ENCODE assay signal across 8 mouse cellular contexts in genomic region chr6:115995531-115995941, GRCm38 (mm10). TPM values are rescaled to one million over a fixed set of nuclear protein-coding genes. Genes with fewer than 3 reads are reported as not detected.
DNase-seq lines count a peak whose midpoint lies in the region; ATAC-seq and TF ChIP-seq lines count a peak whose summit lies in the region.

No protein-coding gene starts in this region.

- peak overlapping the region; percentile 93 for H3K4me2 ChIP-seq in intestine, embryonic 14.5 days (ENCODE audit: low read length)
- H3K4me2 ChIP-seq in neural tube, embryonic 14.5 days (ENCODE audit: low read depth, low read length) = no peak overlapping the region; the same call in 1 of the 2 replicates

- no peak for TF ChIP-seq POLR2A in cortical plate, adult 2 months (IDR thresholded peaks at IDR 0.05; ENCODE audit: extremely low read depth, insufficient read depth, low read length)

- 56% methylated on average over 4 of the region's 4 CpGs for WGBS in intestine, embryonic 14.5 days
- WGBS in neural tube, embryonic 14.5 days = 63% methylated on average over 4 of the region's 4 CpGs

- TF ChIP-seq CTCF in layer of hippocampus, adult 2 months (conservative IDR thresholded peaks at IDR 0.05) = no peak
- TF ChIP-seq CTCF in cortical plate, adult 2 months (IDR thresholded peaks at IDR 0.05; ENCODE audit: extremely low read depth, insufficient read depth, low read length) = no peak

- no peak for ATAC-seq in intestine, embryonic 14.5 days (replicated peaks; ENCODE audit: low FRiP score, low TSS enrichment, low read depth)
- no peak for ATAC-seq in neural tube, embryonic 14.5 days (ENCODE audit: low read depth)
- no peak for ATAC-seq in activated CD4-positive, CD25-positive, alpha-beta regulatory T cell, adult 4 months

- H3K4me3 ChIP-seq in layer of hippocampus, adult 2 months = no peak overlapping the region
- peak overlapping the region; percentile 81; the same call in 1 of the 2 replicates for H3K4me3 ChIP-seq in cortical plate, adult 2 months (ENCODE audit: insufficient read depth, low read length)
- H3K4me3 ChIP-seq in intestine, embryonic 14.5 days (ENCODE audit: low read depth, low read length) = peak overlapping the region; percentile 62; the same call in 1 of the 2 replicates
- H3K4me3 ChIP-seq in neural tube, embryonic 14.5 days (ENCODE audit: low read depth, low read length) = no peak overlapping the region

- 0 out of 2 replicates have a peak, but pooled peaks cover 1% of the 10 kb centered on the region for H3K4me1 ChIP-seq in cortical plate, adult 2 months (ENCODE audit: control insufficient read depth, insufficient read depth, low read length)
- peaks cover 42% of the 10 kb centered on the region for H3K4me1 ChIP-seq in intestine, embryonic 14.5 days (replicated peaks; ENCODE audit: control insufficient read depth, insufficient read depth, low read length)
- peaks cover 14% of the 10 kb centered on the region for H3K4me1 ChIP-seq in neural tube, embryonic 14.5 days (ENCODE audit: control insufficient read depth, insufficient read depth, low read length)

- peak overlapping the region; percentile 59 for H3K27ac ChIP-seq in layer of hippocampus, adult 2 months
- 0 out of 2 replicates have a peak overlapping the region, but pooled peaks have one; percentile 21 for H3K27ac ChIP-seq in cortical plate, adult 2 months (ENCODE audit: insufficient read depth, low read length)
- H3K27ac ChIP-seq in intestine, embryonic 14.5 days (ENCODE audit: low read depth) = peak overlapping the region; percentile 79
- H3K27ac ChIP-seq in neural tube, embryonic 14.5 days (ENCODE audit: low read depth, low read length) = peak overlapping the region; percentile 23; the same call in 1 of the 2 replicates

- H3K36me3 ChIP-seq in intestine, embryonic 14.5 days (ENCODE audit: control insufficient read depth, insufficient read depth, low read length) = no peaks in the 10 kb centered on the region
- no peaks in the 10 kb centered on the region for H3K36me3 ChIP-seq in neural tube, embryonic 14.5 days (ENCODE audit: control insufficient read depth, insufficient read depth, low read length)

- DNase-seq in layer of hippocampus, adult 2 months (ENCODE audit: low spot score in 2 of 2) = no peak
- no peak for DNase-seq in layer of hippocampus, postnatal 25 days (ENCODE audit: extremely low spot score in 1 of 2, low spot score in 1 of 2)
- no peak for DNase-seq in intestine, embryonic 14.5 days (ENCODE audit: low spot score)
- no peak for DNase-seq in right cerebral cortex, postnatal 36 days (ENCODE audit: low spot score in 2 of 2)
- DNase-seq in layer of hippocampus, adult 9-11 months = no peak

- H3K9ac ChIP-seq in intestine, embryonic 14.5 days (ENCODE audit: low read length) = no peak overlapping the region
- H3K9ac ChIP-seq in neural tube, embryonic 14.5 days (replicated peaks; ENCODE audit: low read depth, low read length) = no peak overlapping the region

- H3K27me3 ChIP-seq in intestine, embryonic 14.5 days (replicated peaks; ENCODE audit: control insufficient read depth, insufficient read depth, low read length) = peaks cover 20% of the 10 kb centered on the region
- peaks cover 23% of the 10 kb centered on the region for H3K27me3 ChIP-seq in neural tube, embryonic 14.5 days (ENCODE audit: control insufficient read depth, insufficient read depth, low read length)

- H3K9me3 ChIP-seq in intestine, embryonic 14.5 days (ENCODE audit: control insufficient read depth, low read length) = no peaks in the 10 kb centered on the region
- H3K9me3 ChIP-seq in neural tube, embryonic 14.5 days (ENCODE audit: control insufficient read depth, low read length) = no peaks in the 10 kb centered on the region

RNA-seq across cellular contexts. Expression of gene Plxnd1, which starts 0.7 kb away (rescaled TPM):
- 10 to 100 TPM; 16.6 to 24.4 TPM for total RNA-seq in layer of hippocampus, adult 2 months (2021)
- total RNA-seq in layer of hippocampus, postnatal 25 days (2021) = 10 to 100 TPM; 17.8 to 24.5 TPM
- 103 and 115 TPM in 2 replicates for polyA plus RNA-seq in cortical plate, adult 2 months (2012; rRNA removed)
- polyA plus RNA-seq in intestine, embryonic 14.5 days (2014; fragmentation: Nextera tagmentation; extraction: Ambion mirVana) = 39.7 and 46.5 TPM in 2 replicates
- polyA plus RNA-seq in neural tube, embryonic 14.5 days (2014; fragmentation: Nextera tagmentation; extraction: Ambion mirVana) = 4.2 and 14.1 TPM in 2 replicates
- 10 to 100 TPM; 10.6 to 10.8 TPM for polyA plus RNA-seq in activated CD4-positive, CD25-positive, alpha-beta regulatory T cell, adult 4 months (2017; shearing (Covaris generic))

RNA-seq across cellular contexts. Expression of gene H1foo, which starts 50.8 kb away (rescaled TPM):
- not detected for total RNA-seq in layer of hippocampus, adult 2 months (2021)
- not detected for total RNA-seq in layer of hippocampus, postnatal 25 days (2021)
- polyA plus RNA-seq in cortical plate, adult 2 months (2012; rRNA removed) = not detected in 2 replicates
- not detected in 2 replicates for polyA plus RNA-seq in intestine, embryonic 14.5 days (2014; fragmentation: Nextera tagmentation; extraction: Ambion mirVana)
- polyA plus RNA-seq in neural tube, embryonic 14.5 days (2014; fragmentation: Nextera tagmentation; extraction: Ambion mirVana) = not detected in 2 replicates
- under 1 TPM in 1 of 2 experiments, not detected in 1; 0.52 TPM for polyA plus RNA-seq in activated CD4-positive, CD25-positive, alpha-beta regulatory T cell, adult 4 months (2017; shearing (Covaris generic))

Comparison
In these comparisons a context has a peak if more than half of its experiments do, and no peak if none do; other contexts are left out.
1. H3K27ac ChIP-seq: peak in every context shown above with its lines; median percentile 79 in intestine, embryonic 14.5 days; 59 in layer of hippocampus, adult 2 months; 23 in neural tube, embryonic 14.5 days; 21 in cortical plate, adult 2 months.
2. H3K4me3 ChIP-seq: peak in cortical plate, adult 2 months (single experiment) and intestine, embryonic 14.5 days (single experiment); none in layer of hippocampus, adult 2 months (single experiment) and neural tube, embryonic 14.5 days (single experiment).